Mouse (Mus musculus) cortical plate, adult 2 months (tissue): ENCODE data around the gene Clic6.

Source experiments
- CTCF ChIP-seq: fragments of 200-500 bp; IDR thresholded peaks from 2 replicates; pipeline ENCODE4 v1.5.1; 2011; ENCODE audit warnings: mild to moderate bottlenecking, control low read depth, low read length; ENCODE audit not compliant: insufficient read depth; ENCODE audit errors: extremely low read depth
- POLR2A ChIP-seq: fragments of 200-500 bp; IDR thresholded peaks from 2 replicates; pipeline ENCODE4 v1.6.1; 2011; ENCODE audit warnings: mild to moderate bottlenecking, low read length, control low read depth; ENCODE audit not compliant: insufficient read depth; ENCODE audit errors: extremely low read depth

- TF ChIP-seq CTCF = no peak
- TF ChIP-seq POLR2A = no peak
Measured at GRCm38 (mm10) chr16:92507573-92507972, 22.0 kb downstream of the Clic6 start.
